Mouse (Mus musculus): ENCODE measurements around the gene Wscd2. TPM values are rescaled to one million over a fixed set of nuclear protein-coding genes. Genes with fewer than 3 reads are reported as not detected.

Wscd2 gene
- polyA plus RNA-seq, 1 experiment: 4.9 TPM

GRCm38 (mm10) chr5:113627820-113628437 is 137.8 kb downstream of the Wscd2 start:
- TF ChIP-seq POLR2A (IDR thresholded peaks at IDR 0.05; ENCODE audit: borderline replicate concordance, extremely low read depth, low read depth, low read length) (no peak), CTCF (IDR thresholded peaks at IDR 0.05; ENCODE audit: insufficient read depth, low read length) (no peak)
- peaks cover 4% of the 10 kb centered on the region; the same call in 1 of the 2 replicates for H3K4me1 ChIP-seq (ENCODE audit: control insufficient read depth, insufficient read depth, low read length)
- no peak for DNase-seq
- no peak overlapping the region for H3K4me3 ChIP-seq (replicated peaks; ENCODE audit: extremely low read depth, low read depth, low read length)
- WGBS: 25% methylated on average over 11 of the region's 11 CpGs

DNA sequence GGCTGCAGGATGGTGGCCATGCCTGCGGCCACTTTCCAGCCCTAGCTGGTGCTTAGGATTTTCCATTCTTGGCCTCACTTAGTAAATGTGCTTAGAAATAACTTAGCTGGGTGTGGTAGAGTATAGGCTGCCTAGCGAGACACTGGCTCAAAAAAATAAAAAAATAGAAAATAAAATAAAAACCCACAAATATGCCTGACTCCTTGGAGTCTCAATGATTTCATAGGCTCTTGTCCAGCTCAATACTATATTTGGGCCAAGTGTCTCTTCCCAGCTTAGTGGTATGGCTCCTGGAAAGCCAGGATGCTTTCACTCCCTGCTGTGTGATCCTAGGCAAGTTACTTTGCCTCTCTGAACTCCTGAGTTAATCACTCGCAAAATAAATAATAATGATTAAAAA is 139.1 kb downstream of the Wscd2 start:
- Histone ChIP-seq H3K4me1 (ENCODE audit: control insufficient read depth, insufficient read depth, low read length) (peaks cover 6% of the 10 kb centered on the region), H3K4me3 (replicated peaks; ENCODE audit: extremely low read depth, low read depth, low read length) (no peak overlapping the region)
- 66% methylated on average over 3 of the region's 3 CpGs for WGBS
- no peak for TF ChIP-seq CTCF (IDR thresholded peaks at IDR 0.05; ENCODE audit: insufficient read depth, low read length)
- no peak for TF ChIP-seq POLR2A (IDR thresholded peaks at IDR 0.05; ENCODE audit: borderline replicate concordance, extremely low read depth, low read depth, low read length)
- DNase-seq: no peak

- TF ChIP-seq POLR2A (IDR thresholded peaks at IDR 0.05; ENCODE audit: borderline replicate concordance, extremely low read depth, low read depth, low read length): no peak
- no peak for TF ChIP-seq CTCF (IDR thresholded peaks at IDR 0.05; ENCODE audit: insufficient read depth, low read length)
- H3K4me1 ChIP-seq (ENCODE audit: control insufficient read depth, insufficient read depth, low read length): peaks cover 11% of the 10 kb centered on the region
- no peak overlapping the region for H3K4me3 ChIP-seq (replicated peaks; ENCODE audit: extremely low read depth, low read depth, low read length)
- WGBS: 58% methylated on average over 10 of the region's 10 CpGs
- DNase-seq: no peak
These were observed 140.0 kb downstream of the Wscd2 start for GRCm38 (mm10) chr5:113630116-113630515.

- TF ChIP-seq CTCF (IDR thresholded peaks at IDR 0.05; ENCODE audit: insufficient read depth, low read length) (no peak), POLR2A (IDR thresholded peaks at IDR 0.05; ENCODE audit: borderline replicate concordance, extremely low read depth, low read depth, low read length) (no peak)
- WGBS: 36% methylated on average over 9 of the region's 9 CpGs
- DNase-seq: peak; percentile 42
- no peak overlapping the region for H3K4me3 ChIP-seq (replicated peaks; ENCODE audit: extremely low read depth, low read depth, low read length)
- H3K4me1 ChIP-seq (ENCODE audit: control insufficient read depth, insufficient read depth, low read length): peaks cover 12% of the 10 kb centered on the region
These were observed 143.0 kb downstream of the Wscd2 start for GRCm38 (mm10) chr5:113633037-113633714.

DNA sequence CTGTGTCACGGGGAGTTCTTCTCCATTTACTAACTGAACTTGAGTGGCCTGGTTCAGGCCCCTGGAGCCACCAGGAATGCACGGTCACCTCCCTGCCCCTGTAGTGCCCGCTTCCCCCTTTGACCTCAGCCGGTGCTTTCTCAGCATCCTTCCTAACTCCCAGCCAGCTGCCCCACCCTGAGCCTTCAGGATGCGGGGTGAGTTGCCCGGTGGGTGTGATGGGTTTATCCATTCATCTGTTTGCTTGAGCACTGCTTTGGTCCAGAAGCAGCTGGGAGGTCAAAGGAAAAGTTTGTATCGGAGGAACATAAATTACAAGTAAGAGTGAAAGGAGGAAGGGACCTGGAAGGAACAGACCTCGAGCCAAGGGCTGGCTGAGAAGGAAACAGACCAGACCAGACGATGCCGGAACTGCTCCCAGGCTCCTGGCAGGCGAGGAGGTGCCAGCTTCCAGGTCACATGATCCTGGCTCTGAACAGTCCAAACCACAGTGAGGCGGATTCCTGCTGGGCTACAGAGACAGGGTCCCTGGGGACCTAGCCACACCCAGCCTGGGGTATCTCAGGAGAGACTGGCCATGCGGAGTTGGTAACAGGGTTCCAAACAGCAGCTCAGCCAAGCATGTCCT is 144.0 kb downstream of the Wscd2 start:
- no peak for TF ChIP-seq POLR2A (IDR thresholded peaks at IDR 0.05; ENCODE audit: borderline replicate concordance, extremely low read depth, low read depth, low read length)
- TF ChIP-seq CTCF (IDR thresholded peaks at IDR 0.05; ENCODE audit: insufficient read depth, low read length): no peak
- Histone ChIP-seq H3K4me3 (replicated peaks; ENCODE audit: extremely low read depth, low read depth, low read length) (no peak overlapping the region), H3K4me1 (ENCODE audit: control insufficient read depth, insufficient read depth, low read length) (peaks cover 12% of the 10 kb centered on the region)
- 12% methylated on average over 13 of the region's 13 CpGs for WGBS
- peak; percentile 42 for DNase-seq

DNA sequence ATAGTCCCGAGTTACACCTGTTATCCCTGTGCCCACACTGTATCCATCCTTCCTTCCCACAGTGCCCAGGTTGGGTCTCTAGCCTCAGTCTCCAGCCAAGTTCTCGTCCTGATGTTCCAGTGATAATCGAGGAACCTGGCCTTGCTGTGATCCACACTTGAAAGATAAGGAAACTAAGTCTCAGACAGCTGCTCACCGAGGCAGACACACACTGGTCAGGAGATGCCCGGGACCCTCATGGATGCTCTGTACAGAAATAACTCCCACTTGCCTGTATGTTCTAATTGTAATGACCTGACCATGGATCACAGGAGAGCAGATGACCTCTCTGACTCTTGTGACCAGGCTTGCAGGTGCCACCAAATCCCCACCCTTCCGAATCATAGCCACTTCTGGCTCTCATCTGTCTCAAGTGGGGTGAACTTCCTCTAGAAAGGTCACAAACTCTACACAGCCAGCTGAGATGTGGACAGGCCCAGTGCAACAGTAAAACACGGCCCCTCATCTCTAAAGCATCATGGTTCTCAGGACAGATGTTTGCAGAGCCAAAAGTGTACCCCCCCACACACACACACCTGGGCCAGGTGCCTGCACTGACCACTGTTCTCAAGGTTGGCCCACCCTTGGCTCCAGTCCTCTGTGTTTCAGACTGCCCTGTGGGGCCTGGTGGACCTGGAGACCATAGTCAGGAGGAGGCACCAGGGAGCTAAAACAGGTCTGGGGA is 144.9 kb downstream of the Wscd2 start:
- 56% methylated on average over 7 of the region's 7 CpGs for WGBS
- DNase-seq: no peak
- Histone ChIP-seq H3K4me1 (ENCODE audit: control insufficient read depth, insufficient read depth, low read length) (peaks cover 12% of the 10 kb centered on the region), H3K4me3 (replicated peaks; ENCODE audit: extremely low read depth, low read depth, low read length) (no peak overlapping the region)
- TF ChIP-seq CTCF (IDR thresholded peaks at IDR 0.05; ENCODE audit: insufficient read depth, low read length) (no peak), POLR2A (IDR thresholded peaks at IDR 0.05; ENCODE audit: borderline replicate concordance, extremely low read depth, low read depth, low read length) (no peak)

GRCm38 (mm10) chr5:113635861-113636565 is 145.9 kb downstream of the Wscd2 start:
- TF ChIP-seq POLR2A (IDR thresholded peaks at IDR 0.05; ENCODE audit: borderline replicate concordance, extremely low read depth, low read depth, low read length): no peak
- no peak for TF ChIP-seq CTCF (IDR thresholded peaks at IDR 0.05; ENCODE audit: insufficient read depth, low read length)
- 64% methylated on average over 15 of the region's 15 CpGs for whole genome bisulfite sequencing
- no peak overlapping the region for H3K4me3 ChIP-seq (replicated peaks; ENCODE audit: extremely low read depth, low read depth, low read length)
- H3K4me1 ChIP-seq (ENCODE audit: control insufficient read depth, insufficient read depth, low read length): peaks cover 12% of the 10 kb centered on the region
- DNase-seq: no peak

GRCm38 (mm10) chr5:113637631-113638030 is 147.5 kb downstream of the Wscd2 start:
- 63% methylated on average over 4 of the region's 4 CpGs for WGBS
- Histone ChIP-seq H3K4me3 (replicated peaks; ENCODE audit: extremely low read depth, low read depth, low read length) (no peak overlapping the region), H3K4me1 (ENCODE audit: control insufficient read depth, insufficient read depth, low read length) (peaks cover 14% of the 10 kb centered on the region)
- DNase-seq: no peak
- TF ChIP-seq POLR2A (IDR thresholded peaks at IDR 0.05; ENCODE audit: borderline replicate concordance, extremely low read depth, low read depth, low read length): no peak

DNA sequence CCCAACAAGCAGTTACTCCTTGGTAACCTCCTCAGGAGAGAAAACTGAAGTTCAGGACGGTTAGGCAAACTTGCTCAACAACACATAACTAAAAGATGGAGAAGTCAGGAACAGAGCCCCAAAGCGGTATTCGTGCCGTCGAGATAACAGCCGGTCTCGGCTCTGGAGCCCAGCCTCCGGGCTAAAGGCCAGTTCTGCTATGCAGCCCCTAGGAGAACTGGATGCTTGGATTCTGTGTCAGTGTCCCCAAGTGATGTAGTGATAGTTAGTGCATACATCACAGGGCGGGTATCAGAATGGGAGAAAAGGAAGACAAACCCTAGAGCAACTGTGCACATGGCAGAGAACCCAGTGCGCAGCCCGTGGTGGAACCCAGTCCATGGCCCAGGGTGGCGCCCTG is 147.9 kb downstream of the Wscd2 start:
- Histone ChIP-seq H3K4me1 (ENCODE audit: control insufficient read depth, insufficient read depth, low read length) (peaks cover 13% of the 10 kb centered on the region), H3K4me3 (replicated peaks; ENCODE audit: extremely low read depth, low read depth, low read length) (no peak overlapping the region)
- TF ChIP-seq POLR2A (IDR thresholded peaks at IDR 0.05; ENCODE audit: borderline replicate concordance, extremely low read depth, low read depth, low read length) (no peak), CTCF (IDR thresholded peaks at IDR 0.05; ENCODE audit: insufficient read depth, low read length) (no peak)
- DNase-seq: no peak
- WGBS: 65% methylated on average over 12 of the region's 12 CpGs
